8 mouse cellular contexts compared by ENCODE assay signal in genomic region chr5:32991152-32991551, GRCm38 (mm10). TPM values are rescaled to one million over a fixed set of nuclear protein-coding genes. Genes with fewer than 3 reads are reported as not detected.
DNase-seq lines count a peak whose midpoint lies in the region; ATAC-seq and TF ChIP-seq lines count a peak whose summit lies in the region.

No protein-coding gene starts in this region.

- no peak for ATAC-seq in embryonic facial prominence, embryonic 13.5 days (ENCODE audit: insufficient number of reproducible peaks, insufficient read depth, low FRiP score, low TSS enrichment, low read depth)
- peak; percentile 81 for ATAC-seq in heart, postnatal 0 days (ENCODE audit: insufficient read depth, low read depth)
- no peak for ATAC-seq in megakaryocyte, adult 5-6 weeks (ENCODE audit: poor library complexity, severe bottlenecking)
- ATAC-seq in neural tube, embryonic 15.5 days (ENCODE audit: low FRiP score): no peak

- 0 out of 2 replicates have a peak overlapping the region, but pooled peaks have one; percentile 37 for H3K9ac ChIP-seq in embryonic facial prominence, embryonic 13.5 days
- no peak overlapping the region for H3K9ac ChIP-seq in heart, postnatal 0 days (replicated peaks; ENCODE audit: low read depth, low read length)
- no peak overlapping the region for H3K9ac ChIP-seq in neural tube, embryonic 15.5 days (replicated peaks)

- H3K9me3 ChIP-seq in embryonic facial prominence, embryonic 13.5 days: no peaks in the 10 kb centered on the region
- no peaks in the 10 kb centered on the region for H3K9me3 ChIP-seq in embryonic facial prominence, embryonic 10.5 days
- H3K9me3 ChIP-seq in heart, postnatal 0 days (replicated peaks; ENCODE audit: control insufficient read depth, low read length): no peaks in the 10 kb centered on the region
- no peaks in the 10 kb centered on the region for H3K9me3 ChIP-seq in neural tube, embryonic 15.5 days (replicated peaks)

- H3K4me2 ChIP-seq in embryonic facial prominence, embryonic 13.5 days: no peak overlapping the region
- peak overlapping the region; percentile 45 for H3K4me2 ChIP-seq in heart, postnatal 0 days (ENCODE audit: low read depth, low read length)
- no peak overlapping the region for H3K4me2 ChIP-seq in neural tube, embryonic 15.5 days

- no peak overlapping the region for H3K27ac ChIP-seq in embryonic facial prominence, embryonic 13.5 days
- H3K27ac ChIP-seq in embryonic facial prominence, embryonic 10.5 days (replicated peaks): no peak overlapping the region
- H3K27ac ChIP-seq in heart, postnatal 0 days (ENCODE audit: low read depth): peak overlapping the region; percentile 90
- H3K27ac ChIP-seq in neural tube, embryonic 15.5 days (replicated peaks): no peak overlapping the region

- DNase-seq in embryonic facial prominence, embryonic 10.5 days (ENCODE audit: low spot score): no peak
- DNase-seq in ovary, adult 18-20 months (ENCODE audit: low spot score): peak; percentile 41
- DNase-seq in ovary, postnatal 10 days (ENCODE audit: low spot score): no peak
- peak; percentile 77 for DNase-seq in heart, postnatal 0 days (ENCODE audit: low spot score)
- DNase-seq in lung, postnatal 10 days: peak; percentile 62

- H3K36me3 ChIP-seq in embryonic facial prominence, embryonic 13.5 days: peaks cover 35% of the 10 kb centered on the region
- H3K36me3 ChIP-seq in embryonic facial prominence, embryonic 10.5 days (replicated peaks): peaks cover 29% of the 10 kb centered on the region
- H3K36me3 ChIP-seq in heart, postnatal 0 days (replicated peaks; ENCODE audit: control insufficient read depth, insufficient read depth, low read length): peaks cover 13% of the 10 kb centered on the region
- H3K36me3 ChIP-seq in neural tube, embryonic 15.5 days: peaks cover under 1% of the 10 kb centered on the region; the same call in 1 of the 2 replicates

- no peak overlapping the region for H3K4me3 ChIP-seq in embryonic facial prominence, embryonic 13.5 days
- H3K4me3 ChIP-seq in embryonic facial prominence, embryonic 10.5 days: no peak overlapping the region
- H3K4me3 ChIP-seq in heart, postnatal 0 days (ENCODE audit: low read depth, low read length): no peak overlapping the region
- no peak overlapping the region for H3K4me3 ChIP-seq in neural tube, embryonic 15.5 days (replicated peaks)

- peaks cover 12% of the 10 kb centered on the region for H3K4me1 ChIP-seq in embryonic facial prominence, embryonic 13.5 days
- peaks cover 11% of the 10 kb centered on the region; the same call in 1 of the 2 replicates for H3K4me1 ChIP-seq in embryonic facial prominence, embryonic 10.5 days
- H3K4me1 ChIP-seq in heart, postnatal 0 days (ENCODE audit: control insufficient read depth, insufficient read depth): peaks cover 31% of the 10 kb centered on the region; the same call in 1 of the 2 replicates
- peaks cover 7% of the 10 kb centered on the region; the same call in 1 of the 2 replicates for H3K4me1 ChIP-seq in neural tube, embryonic 15.5 days

- H3K27me3 ChIP-seq in embryonic facial prominence, embryonic 13.5 days: no peaks in the 10 kb centered on the region
- H3K27me3 ChIP-seq in embryonic facial prominence, embryonic 10.5 days (replicated peaks; ENCODE audit: low read depth, poor library complexity, severe bottlenecking): no peaks in the 10 kb centered on the region
- H3K27me3 ChIP-seq in heart, postnatal 0 days (ENCODE audit: control insufficient read depth, insufficient read depth, low read length): no peaks in the 10 kb centered on the region
- H3K27me3 ChIP-seq in neural tube, embryonic 15.5 days (replicated peaks): no peaks in the 10 kb centered on the region

- peak; percentile 52; the same call in 1 of the 2 replicates for TF ChIP-seq CTCF in heart, postnatal 0 days (IDR thresholded peaks at IDR 0.05; ENCODE audit: low read depth)

- WGBS in embryonic facial prominence, embryonic 13.5 days: 71% methylated on average over 8 of the region's 8 CpGs
- WGBS in embryonic facial prominence, embryonic 10.5 days: 83% methylated on average over 8 of the region's 8 CpGs
- WGBS in heart, postnatal 0 days: 29% methylated on average over 8 of the region's 8 CpGs
- 84% methylated on average over 8 of the region's 8 CpGs for WGBS in neural tube, embryonic 15.5 days

- peak; percentile 52; the same call in 1 of the 2 replicates for TF ChIP-seq EP300 in heart, postnatal 0 days (IDR thresholded peaks at IDR 0.05; ENCODE audit: low read depth)

RNA-seq across cellular contexts. Expression of gene Ywhah, which starts 27.5 kb away (rescaled TPM):
- 384 and 394 TPM in 2 replicates for polyA plus RNA-seq in embryonic facial prominence, embryonic 13.5 days (2015; fragmentation: Nextera tagmentation; extraction: Ambion mirVana)
- polyA plus RNA-seq in embryonic facial prominence, embryonic 10.5 days (2016; fragmentation: Nextera tagmentation; extraction: Ambion mirVana): 421 and 423 TPM in 2 replicates
- total RNA-seq in heart, postnatal 0 days (2014; rRNA removed; ENCODE audit: low replicate concordance): 132 and 199 TPM in 2 replicates
- 267 and 288 TPM in 2 replicates for polyA plus RNA-seq in heart, postnatal 0 days (2015; fragmentation: Nextera tagmentation; extraction: Ambion mirVana)
- 353 and 377 TPM in 2 replicates for total RNA-seq in megakaryocyte, adult 5-6 weeks (2015)
- 210 and 213 TPM in 2 replicates for total RNA-seq in megakaryocyte, adult 5-6 weeks (2017)
- polyA plus RNA-seq in neural tube, embryonic 15.5 days (2015; fragmentation: Nextera tagmentation; extraction: Ambion mirVana): 862 and 927 TPM in 2 replicates

Comparison
In these comparisons a context has a peak if more than half of its experiments do, and no peak if none do; other contexts are left out.
1. DNase-seq: peak in ovary, adult 18-20 months (single experiment), heart, postnatal 0 days (single experiment) and lung, postnatal 10 days (single experiment); none in embryonic facial prominence, embryonic 10.5 days (single experiment) and ovary, postnatal 10 days (single experiment).